Mouse (Mus musculus) embryonic stem cell, embryonic (primary cell): Measurements from ENCODE around the gene Hoxd10.

Experiments
- CTCF ChIA-PET, 4 experiments: fragments of 300-600 bp in 2 of 4; fragments of 350-600 bp in 2 of 4; sonication (Branson Sonifier 250); formaldehyde crosslinking; loops; one replicate each; lab custom pipeline; 2022; ENCODE audit warnings: inconsistent platforms in 2 of 4; lab: Charles Lee
- POLR2A ChIA-PET, 4 experiments: fragments of 300-600 bp in 2 of 4; fragments of 350-600 bp in 2 of 4; sonication (Branson Sonifier 250); formaldehyde crosslinking; loops; one replicate each; lab custom pipeline; 2022; ENCODE audit warnings: antibody characterized with exemption in 4 of 4, inconsistent platforms in 1 of 4; lab: Charles Lee

The Hoxd10 gene

GRCm38 (mm10) chr2:74659507-74660005, 32.2 kb upstream of the Hoxd10 start, which contains the start of gene Evx2:
TSS of gene Evx2 (minus strand) at chr2:74659557.
- ChIA-PET POLR2A (interaction anchor here in 2 of 4 experiments (1.4 to 1.7 kb wide), 2 partner anchors 8 to 12 kb away, joined by 3 to 4 read pairs; partner anchors contain the start of gene Hoxd13 (in 1 of the 2)), CTCF (interaction anchor here in 2 of 4 experiments (0.9 to 1.5 kb wide), 2 partner anchors 13 to 14 kb away, joined by 4 to 5 read pairs; no protein-coding TSS in a partner anchor)

GRCm38 (mm10) chr2:74660421-74661375, 31.0 kb upstream of the Hoxd10 start:
- ChIA-PET POLR2A (interaction anchor here in 1 of 4 experiments (1.0 to 1.5 kb wide), 3 partner anchors 10 to 29 kb away, joined by 3 read pairs; no protein-coding TSS in a partner anchor), CTCF (interaction anchor here (0.5 to 3.6 kb wide), 22 partner anchors 12 to 1088 kb away, joined by 3 to 17 read pairs (median 5); no protein-coding TSS in a partner anchor)

DNA sequence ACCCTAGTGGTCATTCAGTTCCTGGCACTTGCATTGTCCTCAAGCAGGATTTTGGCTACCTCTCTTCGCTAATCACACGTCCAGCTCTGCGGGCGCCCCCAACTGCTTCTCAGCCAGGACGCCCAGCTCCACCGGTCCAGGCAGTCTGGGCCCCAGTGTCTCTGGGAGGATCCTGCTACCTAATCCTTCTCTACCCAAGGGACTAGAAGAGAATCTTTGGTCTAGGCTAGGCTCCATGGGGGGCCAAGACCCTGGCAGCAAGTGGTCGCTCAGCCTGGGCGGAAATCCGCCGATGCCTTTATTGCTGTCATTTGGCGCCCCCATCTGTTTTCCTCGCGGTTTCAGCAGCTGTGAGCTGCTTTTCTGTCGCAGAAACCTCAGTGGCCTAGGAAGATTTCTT, 30.0 kb upstream of the Hoxd10 start:
- ChIA-PET POLR2A (interaction anchor here in 1 of 4 experiments (1.3 to 1.5 kb wide), 2 partner anchors 11 to 28 kb away, joined by 3 read pairs; no protein-coding TSS in a partner anchor), CTCF (interaction anchor here (0.5 to 3.6 kb wide), 27 partner anchors 9 to 1101 kb away, joined by 3 to 17 read pairs (median 4); no protein-coding TSS in a partner anchor)

DNA sequence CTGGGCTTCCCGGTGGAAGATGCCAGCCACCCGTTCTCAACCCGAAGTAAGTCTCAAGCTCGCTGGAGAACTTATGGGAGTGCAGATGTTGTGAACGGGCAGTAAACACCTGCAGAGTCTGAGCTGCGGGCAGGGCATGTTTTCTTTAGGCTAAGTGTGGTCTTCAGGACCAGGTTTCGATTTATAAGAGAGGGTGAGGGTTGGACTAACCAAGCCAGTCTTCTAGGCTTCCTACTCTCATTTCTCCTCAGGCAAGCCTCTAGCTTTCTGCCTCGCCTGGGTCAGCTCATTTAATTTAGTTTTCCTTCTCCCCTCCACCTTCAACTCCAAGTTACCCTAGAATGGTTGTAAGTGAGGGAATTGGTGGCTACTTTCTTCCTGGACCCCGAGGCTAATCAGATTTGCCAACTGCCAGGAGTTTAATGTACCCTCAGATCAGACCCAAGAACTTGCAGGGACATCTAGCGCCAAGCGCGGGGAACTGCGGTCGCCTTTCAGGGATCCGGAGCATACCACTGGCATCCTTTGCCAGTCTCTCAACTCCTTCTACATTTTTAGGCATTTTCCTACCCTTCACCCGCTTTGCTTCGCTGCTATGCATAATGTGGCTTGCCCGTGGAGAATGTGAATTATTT, 28.3 kb upstream of the Hoxd10 start:
- POLR2A ChIA-PET, result interaction anchor here in 1 of 4 experiments (0.5 kb wide), 1 partner anchor 13 kb away, joined by 3 read pairs; no protein-coding TSS in a partner anchor

GRCm38 (mm10) chr2:74666411-74666810, 25.3 kb upstream of the Hoxd10 start:
- POLR2A ChIA-PET, result interaction anchor here in 1 of 4 experiments (1.5 to 2.0 kb wide), 3 partner anchors 8 to 11 kb away, joined by 3 to 4 read pairs (median 4); partner anchors contain the start of gene Evx2

More for the DNA sequence above, 28.3 kb upstream of the Hoxd10 start:
- CTCF ChIA-PET, result interaction anchor here in 3 of 4 experiments (0.6 to 3.6 kb wide), 6 partner anchors 9 to 1296 kb away, joined by 3 to 17 read pairs (median 4); no protein-coding TSS in a partner anchor

GRCm38 (mm10) chr2:74667191-74667841, 24.4 kb upstream of the Hoxd10 start:
- ChIA-PET CTCF (interaction anchor here (0.6 to 1.7 kb wide), 6 partner anchors 9 to 702 kb away, joined by 3 to 10 read pairs (median 4); no protein-coding TSS in a partner anchor), POLR2A (interaction anchor here in 3 of 4 experiments (0.6 to 2.0 kb wide), 10 partner anchors 9 to 1480 kb away, joined by 3 to 6 read pairs (median 4); partner anchors contain the start of genes Evx2 (in 1 of the 3) and Hoxd11 (in 1 of the 3))

More at GRCm38 (mm10) chr2:74666411-74666810, 25.3 kb upstream of the Hoxd10 start:
- CTCF ChIA-PET, result interaction anchor here in 3 of 4 experiments (0.7 to 1.7 kb wide), 4 partner anchors 8 to 701 kb away, joined by 3 to 7 read pairs (median 4); no protein-coding TSS in a partner anchor

- ChIA-PET CTCF (interaction anchor here (0.6 to 1.7 kb wide), 4 partner anchors 10 to 281 kb away, joined by 3 to 10 read pairs (median 5); no protein-coding TSS in a partner anchor), POLR2A (interaction anchor here (0.6 to 2.0 kb wide), 14 partner anchors 9 to 1479 kb away, joined by 3 to 6 read pairs (median 3); partner anchors contain the start of genes Evx2 (in 1 of the 4) and Hoxd11 (in 1 of the 4))
These were observed 23.8 kb upstream of the Hoxd10 start, which contains the start of gene Hoxd13 for GRCm38 (mm10) chr2:74667842-74668357. TSS of gene Hoxd13 (plus strand) at chr2:74668310.

GRCm38 (mm10) chr2:74668370-74669229, 23.1 kb upstream of the Hoxd10 start:
- ChIA-PET CTCF (no interaction called here), POLR2A (interaction anchor here in 3 of 4 experiments (0.6 to 2.0 kb wide), 6 partner anchors 10 to 1107 kb away, joined by 3 to 4 read pairs (median 3); partner anchors contain the start of genes Evx2 (in 1 of the 3) and Hoxd11 (in 1 of the 3))

- CTCF ChIA-PET, result no interaction called here
- POLR2A ChIA-PET, result interaction anchor here in 1 of 4 experiments (1.1 kb wide), 1 partner anchor 20 kb away, joined by 3 read pairs; no protein-coding TSS in a partner anchor
These were observed 22.5 kb upstream of the Hoxd10 start for GRCm38 (mm10) chr2:74669230-74669578.

- ChIA-PET CTCF (interaction anchor here in 1 of 4 experiments (1.3 kb wide), 1 partner anchor 12 kb away, joined by 3 read pairs; no protein-coding TSS in a partner anchor), POLR2A (interaction anchor here in 1 of 4 experiments (1.1 kb wide), 1 partner anchor 19 kb away, joined by 3 read pairs; no protein-coding TSS in a partner anchor)
These were observed 22.0 kb upstream of the Hoxd10 start for GRCm38 (mm10) chr2:74669650-74670235.

DNA sequence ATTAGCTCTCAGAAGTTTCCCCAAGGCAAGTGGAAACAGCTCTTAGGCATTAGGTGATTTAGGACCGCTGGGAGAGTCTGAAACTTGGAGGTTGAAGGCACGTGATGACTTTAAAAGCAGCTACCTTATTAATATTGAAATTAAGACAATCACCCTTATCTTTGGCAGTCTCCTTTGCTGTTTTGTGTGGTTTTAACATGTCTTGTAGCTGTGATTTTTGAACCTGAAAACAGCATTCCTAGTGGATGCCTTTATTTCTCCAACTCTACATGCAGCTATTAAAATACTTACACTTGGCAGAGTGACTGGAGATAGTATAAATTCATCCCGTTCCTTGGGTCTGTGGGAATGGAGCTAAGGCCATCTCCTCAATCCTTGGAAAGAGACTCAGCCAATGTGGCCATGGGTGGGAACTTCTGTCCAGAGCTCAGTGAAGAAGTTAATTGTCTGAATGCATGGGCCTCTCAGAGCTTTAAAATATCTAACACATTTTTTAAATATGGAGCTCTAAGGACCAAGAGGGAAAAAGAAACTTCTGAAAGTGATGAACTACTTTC, 21.0 kb upstream of the Hoxd10 start:
- ChIA-PET CTCF (interaction anchor here in 2 of 4 experiments (0.8 to 1.3 kb wide), 3 partner anchors 9 to 19 kb away, joined by 3 to 5 read pairs (median 3); no protein-coding TSS in a partner anchor), POLR2A (interaction anchor here in 3 of 4 experiments (0.5 to 1.2 kb wide), 4 partner anchors 10 to 1110 kb away, joined by 3 to 5 read pairs (median 3); no protein-coding TSS in a partner anchor)

GRCm38 (mm10) chr2:74671847-74672246, 19.9 kb upstream of the Hoxd10 start:
- ChIA-PET POLR2A (interaction anchor here in 2 of 4 experiments (0.8 to 1.2 kb wide), 5 partner anchors 10 to 127 kb away, joined by 3 to 4 read pairs (median 3); partner anchors contain the start of gene Evx2 (in 1 of the 2)), CTCF (interaction anchor here (0.5 to 1.8 kb wide), 11 partner anchors 9 to 706 kb away, joined by 3 to 10 read pairs (median 4); partner anchors contain the start of gene Evx2 (in 1 of the 4))

GRCm38 (mm10) chr2:74672481-74673362, 19.0 kb upstream of the Hoxd10 start:
- ChIA-PET CTCF (interaction anchor here (0.5 to 1.9 kb wide), 42 partner anchors 9 to 1122 kb away, joined by 3 to 14 read pairs (median 4); partner anchors contain the start of genes Evx2 (in 2 of the 4) and Hoxd10 (in 2 of the 4)), POLR2A (interaction anchor here in 3 of 4 experiments (0.6 to 1.3 kb wide), 8 partner anchors 8 to 874 kb away, joined by 3 to 6 read pairs (median 4); no protein-coding TSS in a partner anchor)
